Mouse (Mus musculus) stomach, embryonic 14.5 days (tissue): ENCODE measurements at regions not wholly inside any gene's neighbourhood (a gene's known extent, or its start where the extent isn't known, plus 50 kb on each side); places are given as distances from the start of the nearest gene placed in this dataset.

Experiments used
- ATAC-seq: fragments of 200-750 bp; cut with Nextera tagmentation; 2 replicates; pipeline ENCODE4 v1.8.0; 2017; ENCODE audit warnings: low read depth, moderate TSS enrichment; ENCODE audit not compliant: insufficient number of reproducible peaks, insufficient read depth, low FRiP score
- H3K27ac ChIP-seq: fragments of 300-500 bp; sonication (generic); 2 replicates; pipeline ENCODE4 v1.5.1; 2014; ENCODE audit warnings: mild to moderate bottlenecking, low read length, moderate library complexity, mixed read lengths
- H3K27me3 ChIP-seq: fragments of 300-500 bp; sonication (generic); 2 replicates; pipeline ENCODE4 v1.6.1; 2014; ENCODE audit warnings: low read length, control low read depth, mixed read lengths; ENCODE audit not compliant: control insufficient read depth, insufficient read depth
- H3K36me3 ChIP-seq: fragments of 300-500 bp; sonication (generic); 2 replicates; pipeline ENCODE4 v1.6.1; 2014; ENCODE audit warnings: mild to moderate bottlenecking, control low read depth, low read length, moderate library complexity, mixed read lengths; ENCODE audit not compliant: control insufficient read depth, insufficient read depth
- H3K4me1 ChIP-seq: fragments of 300-500 bp; sonication (generic); 2 replicates; pipeline ENCODE4 v1.6.1; 2014; ENCODE audit warnings: low read length, control low read depth, mixed read lengths; ENCODE audit not compliant: control insufficient read depth, insufficient read depth
- H3K4me2 ChIP-seq: fragments of 300-500 bp; sonication (generic); replicated peaks from 2 replicates; pipeline ENCODE4 v1.6.1; 2014; ENCODE audit warnings: low read depth, low read length, control low read depth
- H3K4me3 ChIP-seq: fragments of 300-500 bp; sonication (generic); 2 replicates; pipeline ENCODE4 v1.5.1; 2014; ENCODE audit warnings: low read depth, low read length, control low read depth
- H3K9ac ChIP-seq: fragments of 300-500 bp; sonication (generic); replicated peaks from 2 replicates; pipeline ENCODE4 v1.6.1; 2014; ENCODE audit warnings: low read depth, mild to moderate bottlenecking, control low read depth, low read length, moderate library complexity, mixed read lengths
- H3K9me3 ChIP-seq: fragments of 300-500 bp; sonication (generic); 2 replicates; pipeline ENCODE4 v1.6.1; 2016; ENCODE audit warnings: low read depth, low read length, control low read depth; ENCODE audit not compliant: control insufficient read depth
- WGBS: fragments of 180-500 bp; shearing (Covaris S2); extraction: QIAGEN DNeasy Blood & Tissue Kit; methylation state at CpG from one replicate; pipeline ENCODE4 v1.1.7; 2014; 5-methylcytosine and 5-hydroxymethylcytosine counted together

DNA sequence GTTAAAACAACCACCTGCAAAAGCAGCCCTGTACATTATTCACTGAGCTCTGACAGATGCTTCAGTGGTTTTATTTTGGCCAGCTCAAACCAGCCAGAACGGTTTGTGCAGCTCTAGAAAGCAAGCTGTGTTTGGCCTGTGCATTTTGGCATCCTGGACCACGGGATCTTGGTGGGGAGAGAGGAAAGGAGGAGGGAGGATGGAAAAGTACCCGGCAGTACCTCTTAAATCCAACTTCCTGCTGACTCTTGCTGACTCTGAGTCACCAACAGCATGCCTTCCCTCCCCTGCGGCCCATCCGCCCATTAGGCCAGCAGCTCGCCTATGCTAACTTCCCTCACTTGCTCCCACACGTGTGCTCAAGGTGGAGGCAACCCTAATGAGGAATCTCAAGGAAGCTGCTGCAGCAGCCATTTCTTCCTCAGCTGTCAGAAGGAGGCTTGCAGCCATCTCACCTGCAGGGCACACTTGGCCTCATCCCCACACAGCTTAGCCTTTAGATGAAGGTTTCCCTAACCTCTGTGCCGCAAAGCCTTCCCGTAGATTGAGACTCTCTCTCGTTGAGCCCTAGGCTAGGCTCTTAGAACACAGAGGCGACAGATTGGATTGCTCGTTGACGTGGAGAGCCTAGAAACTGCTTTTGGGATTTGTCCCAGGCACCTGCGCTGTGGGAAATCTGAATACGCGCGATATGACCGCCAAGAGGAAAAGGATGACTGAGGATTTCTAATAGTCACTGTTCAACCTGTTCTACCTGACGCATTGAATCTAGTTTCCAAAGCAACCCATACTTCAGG is 495.2 kb upstream of the Kif18a start:
- ATAC-seq: no peak
- no peak overlapping the region for H3K9ac ChIP-seq
- H3K4me1 ChIP-seq: no peaks in the 10 kb centered on the region
- H3K36me3 ChIP-seq: no peaks in the 10 kb centered on the region
- H3K27ac ChIP-seq: no peak overlapping the region
- no peaks in the 10 kb centered on the region for H3K27me3 ChIP-seq
- no peak overlapping the region for H3K4me3 ChIP-seq
- 82% methylated on average over 19 of the region's 19 CpGs for WGBS
- no peaks in the 10 kb centered on the region for H3K9me3 ChIP-seq
- H3K4me2 ChIP-seq: no peak overlapping the region

DNA sequence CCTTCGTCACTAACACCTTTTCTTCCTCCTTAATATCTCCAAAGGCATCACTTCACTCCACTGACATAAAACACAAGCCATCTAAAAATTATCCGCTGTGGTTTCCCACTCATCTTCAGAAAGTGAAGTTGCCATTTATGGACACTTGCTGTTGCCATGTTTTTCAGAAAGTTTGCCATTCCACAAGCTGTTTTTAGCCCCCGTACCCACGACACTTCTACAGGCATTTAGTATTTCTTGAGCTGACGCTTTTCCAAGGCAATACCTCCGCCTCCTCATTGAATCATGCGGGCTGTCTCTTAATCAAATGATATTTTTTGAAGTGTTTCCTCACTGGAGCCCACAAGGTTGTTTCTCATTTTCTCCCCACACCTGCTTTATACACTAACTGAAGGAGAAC is 491.4 kb upstream of the Kif18a start:
- Histone ChIP-seq H3K9ac (no peak overlapping the region), H3K4me3 (no peak overlapping the region), H3K27me3 (no peaks in the 10 kb centered on the region), H3K9me3 (no peaks in the 10 kb centered on the region), H3K4me2 (no peak overlapping the region), H3K27ac (no peak overlapping the region), H3K4me1 (no peaks in the 10 kb centered on the region), H3K36me3 (no peaks in the 10 kb centered on the region)
- ATAC-seq: no peak
- 85% methylated on average over 7 of the region's 7 CpGs for WGBS

DNA sequence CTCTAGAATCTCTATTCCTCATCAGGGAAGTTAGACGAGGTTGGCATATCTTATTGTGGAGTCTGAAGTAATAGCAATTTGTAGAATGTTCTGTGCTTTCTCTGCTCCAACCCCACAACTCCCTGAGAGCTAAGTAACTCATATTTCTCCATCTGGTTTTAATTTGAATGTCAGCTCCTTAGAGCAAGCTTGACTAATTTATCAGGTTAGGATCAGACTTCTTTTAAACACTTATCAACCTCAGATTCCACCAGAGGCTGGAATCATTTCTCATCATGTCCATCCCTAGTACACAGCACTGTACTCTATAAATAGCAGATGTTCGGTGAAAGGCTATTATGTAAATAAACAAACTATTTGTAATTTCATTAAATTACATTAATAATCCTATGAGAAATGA is 485.4 kb upstream of the Kif18a start:
- Histone ChIP-seq H3K9ac (no peak overlapping the region), H3K4me1 (no peaks in the 10 kb centered on the region), H3K27ac (no peak overlapping the region), H3K27me3 (no peaks in the 10 kb centered on the region), H3K4me2 (no peak overlapping the region), H3K9me3 (no peaks in the 10 kb centered on the region), H3K36me3 (no peaks in the 10 kb centered on the region), H3K4me3 (no peak overlapping the region)
- WGBS: 38% methylated on average over 2 of the region's 2 CpGs
- ATAC-seq: no peak

DNA sequence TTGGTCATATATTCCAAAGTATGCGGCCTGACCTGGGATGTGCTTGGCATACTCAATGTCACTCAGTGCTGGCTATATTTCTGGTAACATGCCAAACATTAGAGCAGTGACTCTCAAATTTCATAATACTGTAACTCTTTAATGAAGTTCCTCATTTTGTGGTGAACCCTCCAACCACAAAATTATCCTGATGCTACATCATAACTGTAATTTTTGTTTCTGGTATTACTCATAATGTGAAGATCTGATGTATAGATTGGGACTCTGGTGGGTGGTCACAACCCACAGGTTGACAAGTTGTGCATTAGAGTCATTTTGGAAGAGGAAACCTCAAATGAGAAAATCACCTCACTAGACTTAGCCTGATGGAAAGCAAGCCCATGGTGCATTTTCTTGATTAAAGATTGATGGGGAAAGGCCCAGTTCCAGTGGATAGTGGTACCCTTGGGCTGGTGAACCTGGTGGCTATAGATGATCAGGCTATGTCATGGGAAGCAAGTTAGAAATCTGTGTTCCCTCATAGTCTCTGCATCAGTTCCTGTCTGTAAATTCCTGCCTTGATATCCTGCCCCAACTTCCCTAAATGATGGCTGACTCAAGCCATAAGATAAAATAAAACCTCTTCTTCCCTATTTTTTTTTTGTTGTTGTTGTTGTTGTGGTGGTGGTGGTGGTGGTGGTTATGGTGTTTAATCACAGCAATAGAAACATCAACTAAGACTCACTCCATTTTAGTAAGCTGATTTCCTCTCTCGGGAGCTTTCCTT is 483.5 kb upstream of the Kif18a start:
- no peak overlapping the region for H3K4me2 ChIP-seq
- H3K36me3 ChIP-seq: no peaks in the 10 kb centered on the region
- H3K9me3 ChIP-seq: no peaks in the 10 kb centered on the region
- no peak overlapping the region for H3K9ac ChIP-seq
- WGBS: 88% methylated on average over 2 of the region's 2 CpGs
- no peak overlapping the region for H3K27ac ChIP-seq
- H3K27me3 ChIP-seq: no peaks in the 10 kb centered on the region
- no peak for ATAC-seq
- no peaks in the 10 kb centered on the region for H3K4me1 ChIP-seq
- H3K4me3 ChIP-seq: no peak overlapping the region

GRCm38 (mm10) chr2:108812367-108812766 is 468.2 kb upstream of the Kif18a start:
- Histone ChIP-seq H3K4me2 (no peak overlapping the region), H3K4me1 (no peaks in the 10 kb centered on the region), H3K27ac (no peak overlapping the region), H3K4me3 (no peak overlapping the region), H3K9ac (no peak overlapping the region), H3K27me3 (no peaks in the 10 kb centered on the region), H3K36me3 (no peaks in the 10 kb centered on the region), H3K9me3 (no peaks in the 10 kb centered on the region)
- no peak for ATAC-seq

DNA sequence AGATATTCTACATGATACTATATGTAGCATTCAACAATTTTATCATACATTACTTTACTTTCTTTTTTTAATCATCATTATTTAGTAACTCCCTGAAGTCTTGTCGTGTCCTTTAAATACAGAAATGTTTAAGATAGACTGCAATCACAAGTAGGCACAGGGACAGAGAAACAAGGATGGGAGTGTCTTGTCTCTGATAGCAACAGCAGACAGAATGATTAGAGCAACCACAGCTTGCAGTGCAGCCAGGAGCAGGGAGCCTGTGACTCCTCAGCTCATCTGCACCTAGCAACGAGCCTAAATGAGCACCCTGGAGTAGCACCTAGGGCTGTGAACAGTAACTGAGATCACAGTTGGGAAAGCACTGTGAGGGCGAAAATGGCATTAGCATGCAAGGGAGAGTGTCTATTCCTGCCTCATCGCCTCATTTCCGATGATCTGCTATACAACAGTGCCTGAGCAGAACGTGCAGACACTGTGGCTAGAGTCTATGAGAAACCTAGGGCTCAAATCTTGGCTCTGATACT is 467.4 kb upstream of the Kif18a start:
- no peak for ATAC-seq
- no peaks in the 10 kb centered on the region for H3K36me3 ChIP-seq
- no peak overlapping the region for H3K4me3 ChIP-seq
- no peak overlapping the region for H3K9ac ChIP-seq
- no peak overlapping the region for H3K4me2 ChIP-seq
- WGBS: 69% methylated on average over 6 of the region's 6 CpGs
- H3K4me1 ChIP-seq: no peaks in the 10 kb centered on the region
- no peak overlapping the region for H3K27ac ChIP-seq
- H3K9me3 ChIP-seq: no peaks in the 10 kb centered on the region
- H3K27me3 ChIP-seq: no peaks in the 10 kb centered on the region

GRCm38 (mm10) chr2:108816579-108816978 is 464.0 kb upstream of the Kif18a start:
- no peak overlapping the region for H3K4me2 ChIP-seq
- no peak overlapping the region for H3K9ac ChIP-seq
- no peak overlapping the region for H3K4me3 ChIP-seq
- no peak for ATAC-seq
- no peaks in the 10 kb centered on the region for H3K27me3 ChIP-seq
- H3K9me3 ChIP-seq: no peaks in the 10 kb centered on the region
- H3K36me3 ChIP-seq: no peaks in the 10 kb centered on the region
- H3K27ac ChIP-seq: no peak overlapping the region
- H3K4me1 ChIP-seq: no peaks in the 10 kb centered on the region

GRCm38 (mm10) chr2:108824025-108824424 is 456.5 kb upstream of the Kif18a start:
- peaks cover 4% of the 10 kb centered on the region; the same call in 1 of the 2 replicates for H3K4me1 ChIP-seq
- H3K4me3 ChIP-seq: no peak overlapping the region
- no peaks in the 10 kb centered on the region for H3K36me3 ChIP-seq
- H3K9ac ChIP-seq: no peak overlapping the region
- H3K9me3 ChIP-seq: no peaks in the 10 kb centered on the region
- no peaks in the 10 kb centered on the region for H3K27me3 ChIP-seq
- H3K4me2 ChIP-seq: no peak overlapping the region
- ATAC-seq: no peak
- H3K27ac ChIP-seq: no peak overlapping the region
